Mouse (Mus musculus) yolk sac, embryonic 10.5 days (tissue): ENCODE measurements around the gene Rpl41.
"Not testable (repeated sequence)": the region's sequence is repeated elsewhere in the genome, so short reads cannot be mapped to it uniquely, and the experiment has no call there.

Experiments used
- DNase-seq: peaks from one replicate; pipeline ENCODE4 v3.0.0-alpha.2; 2017; ENCODE audit warnings: low spot score

Gene Rpl41

GRCm38 (mm10) chr10:128556286-128556685 is 7.2 kb upstream of the Rpl41 start:
- no peak for DNase-seq

- not testable (repeated sequence) for DNase-seq
Measured at GRCm38 (mm10) chr10:128555567-128555966, 6.5 kb upstream of the Rpl41 start.

DNA sequence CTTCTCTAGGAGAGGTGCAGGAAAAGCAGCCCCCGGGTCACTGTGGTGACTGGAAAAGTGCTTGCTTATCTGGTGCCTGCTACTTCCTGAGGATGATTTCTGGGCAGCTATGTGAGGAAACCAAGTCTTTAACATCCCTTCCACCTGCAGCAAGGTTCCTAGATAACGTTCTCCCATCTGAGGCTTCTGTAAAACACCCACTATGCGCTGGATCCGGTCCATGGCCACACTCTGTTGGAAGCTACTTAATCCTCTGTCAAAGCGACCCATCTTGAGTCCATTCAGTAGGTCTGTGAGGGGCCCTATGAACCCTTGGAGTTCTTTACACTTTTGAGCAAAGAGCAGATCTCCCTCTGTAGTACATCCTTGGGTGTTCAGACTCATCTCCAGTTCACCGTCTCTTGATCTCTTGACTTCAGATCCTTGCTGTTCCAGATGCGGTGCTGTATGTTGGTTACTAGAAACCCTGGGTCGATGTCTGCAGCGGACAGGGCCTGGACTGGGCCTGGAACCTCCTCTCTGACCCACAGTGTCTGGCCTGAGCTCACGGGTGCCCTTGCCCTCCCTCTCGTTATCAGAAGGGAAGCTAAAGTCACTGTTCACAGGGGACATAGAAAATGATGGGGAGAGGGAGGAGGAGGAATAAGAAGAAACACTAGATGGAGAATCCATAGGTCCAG is 1.2 kb upstream of the Rpl41 start:
- not testable (repeated sequence) for DNase-seq

GRCm38 (mm10) chr10:128549682-128550057 is 565 bp upstream of the Rpl41 start:
- DNase-seq, result not testable (repeated sequence)

DNA sequence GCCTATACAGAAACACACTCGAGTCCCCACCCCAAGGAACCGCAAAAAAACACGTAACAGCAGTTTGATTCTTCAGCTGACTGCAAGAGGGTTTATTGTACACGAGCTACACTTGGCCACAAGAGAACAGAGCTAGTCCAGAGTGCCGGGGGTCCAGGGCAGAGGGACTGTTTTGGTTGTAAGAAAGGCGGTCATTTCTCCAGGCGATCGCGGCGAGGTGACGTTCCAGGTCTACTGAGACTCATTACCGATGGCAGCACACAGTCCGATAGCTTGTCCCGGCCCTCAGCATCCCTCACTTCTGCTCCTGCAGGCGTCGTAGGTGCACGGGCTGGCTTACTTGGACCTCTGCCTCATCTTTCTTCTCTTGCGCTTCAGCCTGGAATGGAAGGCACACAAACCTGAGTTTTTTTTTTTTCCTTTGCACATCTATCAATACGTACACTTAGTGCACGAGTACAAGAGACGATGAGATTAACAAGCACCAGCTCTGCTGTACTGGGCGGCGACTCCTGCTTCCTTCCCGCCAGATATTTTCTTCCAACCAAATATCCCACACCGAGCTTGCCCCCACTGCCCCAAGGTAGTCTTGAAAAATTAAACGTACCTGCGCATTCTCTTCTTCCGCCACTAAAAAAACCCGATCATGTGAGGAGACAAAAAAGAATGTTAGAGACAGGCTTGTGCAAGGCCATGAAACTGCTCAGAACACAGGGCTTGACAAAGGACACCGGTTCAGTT is 884 bp downstream of the Rpl41 start:
- DNase-seq, result peak; percentile 43

DNA sequence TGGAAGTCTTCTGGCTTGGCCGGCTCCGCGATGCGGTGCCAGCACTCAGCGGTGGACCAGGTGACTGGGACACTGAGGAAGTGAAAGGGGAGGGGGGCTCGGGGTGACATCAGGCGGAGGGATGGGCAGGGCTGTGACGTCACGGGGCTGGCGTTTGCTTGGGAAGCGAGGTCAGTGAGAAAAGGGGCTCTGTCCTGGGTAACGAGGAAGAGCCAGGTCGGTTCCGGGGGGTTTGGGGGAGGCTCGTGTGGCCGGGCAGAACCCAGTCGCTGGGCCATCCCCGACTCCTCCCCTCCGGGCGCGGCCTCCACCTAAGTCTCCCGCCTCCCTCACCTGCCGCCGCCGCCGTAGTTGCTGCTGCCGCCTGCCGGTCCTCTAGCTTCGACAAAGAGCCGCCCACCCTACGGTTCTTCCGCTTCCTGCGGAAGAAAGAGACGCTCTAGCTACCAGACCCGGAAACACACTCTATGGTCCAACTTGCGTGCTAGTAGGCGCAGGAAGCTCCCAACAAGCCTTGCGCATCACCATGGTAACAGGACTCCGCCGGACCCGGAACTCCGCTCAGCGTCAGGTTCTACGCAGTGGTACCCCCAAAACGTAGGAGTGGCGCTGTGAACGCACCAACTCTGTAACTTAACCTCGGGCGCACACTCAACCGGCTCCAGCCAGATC is 1.6 kb downstream of the Rpl41 start, which contains the start of gene Zc3h10:
TSS of gene Zc3h10 (minus strand) at position 414 of the 672 bp plus-strand sequence.
- DNase-seq, result peak; percentile 97

DNA sequence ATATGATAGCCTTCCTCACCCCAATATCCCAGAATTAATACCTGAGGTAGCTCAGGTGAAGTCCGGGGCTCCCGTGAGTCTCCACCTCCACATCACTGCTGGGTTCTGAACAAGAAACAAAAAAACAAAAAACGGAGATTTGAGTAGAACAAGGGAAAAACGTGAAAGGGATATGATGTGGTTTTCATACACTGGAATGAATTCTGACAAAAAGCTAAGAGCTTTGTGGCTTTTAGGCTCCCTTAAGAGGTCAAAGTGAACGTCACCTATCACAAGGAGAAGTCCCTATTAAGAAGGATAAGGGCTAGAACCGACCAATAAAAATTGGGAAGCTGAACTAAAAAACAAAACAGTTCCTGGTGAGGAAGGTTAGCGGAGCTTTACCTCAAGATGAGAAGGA is 2.3 kb downstream of the Rpl41 start:
- DNase-seq, result no peak

- DNase-seq, result peak; percentile 43
Measured at GRCm38 (mm10) chr10:128546361-128546760, 2.7 kb downstream of the Rpl41 start.

GRCm38 (mm10) chr10:128545570-128545898 is 3.6 kb downstream of the Rpl41 start:
- no peak for DNase-seq

GRCm38 (mm10) chr10:128544674-128545569 is 4.2 kb downstream of the Rpl41 start:
- DNase-seq, result no peak

GRCm38 (mm10) chr10:128544151-128544657 is 4.9 kb downstream of the Rpl41 start:
- DNase-seq, result no peak

- no peak for DNase-seq
Measured at GRCm38 (mm10) chr10:128543100-128543499, 6.0 kb downstream of the Rpl41 start.

- DNase-seq, result no peak
Measured at GRCm38 (mm10) chr10:128538340-128538870, 10.7 kb downstream of the Rpl41 start.

DNA sequence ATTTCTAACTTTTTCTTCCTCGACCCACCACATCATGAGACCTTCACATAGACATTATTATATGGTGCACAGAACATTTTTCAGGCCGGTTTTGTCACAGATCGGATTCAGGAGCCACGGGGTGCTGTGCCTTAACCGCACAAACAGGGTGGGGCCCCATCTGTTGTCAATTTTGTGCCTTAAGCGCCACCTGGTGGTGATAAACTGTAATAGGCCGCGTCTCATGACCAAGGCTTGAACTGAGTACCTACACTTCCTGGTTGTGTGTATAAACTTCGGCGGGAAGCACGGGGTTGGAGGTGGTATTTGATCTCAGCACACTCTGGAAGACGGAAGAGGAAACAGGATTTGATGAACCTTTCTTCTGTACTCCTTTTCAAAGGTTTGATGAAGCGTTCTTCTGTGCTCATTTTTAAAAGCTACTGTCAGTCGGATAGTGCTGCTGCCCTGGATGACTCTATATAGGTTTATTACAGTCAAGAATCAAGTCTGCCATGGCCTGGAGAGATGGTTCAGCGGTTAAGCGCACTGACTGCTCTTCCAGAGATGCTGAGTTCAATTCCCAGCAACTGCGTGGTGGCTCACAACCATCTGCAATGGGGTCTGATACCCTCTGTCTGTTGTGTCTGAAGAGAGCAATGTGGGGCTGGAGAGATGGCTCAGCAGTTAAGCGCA is 12.7 kb downstream of the Rpl41 start:
- DNase-seq, result peak; percentile 89

DNA sequence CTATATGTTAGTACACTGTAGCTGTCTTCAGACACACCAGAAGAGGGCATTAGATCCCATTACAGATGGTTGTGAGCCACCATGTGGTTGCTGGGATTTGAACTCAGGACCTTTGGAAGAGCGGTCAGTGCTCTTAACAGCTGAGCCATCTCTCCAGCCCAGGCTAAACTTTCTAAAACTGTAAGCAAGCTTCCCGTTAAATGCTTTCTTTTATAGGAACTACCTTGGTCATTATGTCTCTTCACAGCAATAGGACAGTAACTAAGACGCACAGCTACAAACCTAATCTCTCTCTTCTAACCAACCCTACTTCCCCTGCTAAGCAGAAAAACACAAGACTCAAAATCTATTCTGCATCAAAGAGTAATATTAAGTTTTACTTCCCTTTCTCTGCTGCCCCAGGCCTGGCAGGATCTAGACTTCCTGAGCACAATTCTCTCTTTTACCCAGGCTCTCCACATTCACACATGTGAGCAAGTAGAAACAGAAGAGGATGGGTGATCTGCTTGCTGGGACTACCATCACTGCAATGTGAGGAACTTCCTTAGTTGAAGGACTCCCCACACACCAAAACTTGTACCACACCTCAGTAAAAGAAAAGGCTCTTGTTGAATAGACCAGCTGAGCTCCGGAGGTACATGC is 13.4 kb downstream of the Rpl41 start:
- DNase-seq, result no peak

- no peak for DNase-seq
Measured at GRCm38 (mm10) chr10:128535206-128535605, 13.9 kb downstream of the Rpl41 start.

- no peak for DNase-seq
Measured at GRCm38 (mm10) chr10:128526366-128527356, 22.4 kb downstream of the Rpl41 start.

GRCm38 (mm10) chr10:128525671-128526308 is 23.3 kb downstream of the Rpl41 start, which contains the start of gene Esyt1:
Gene Esyt1, minus strand, starts transcription at chr10:128525871.
- peak; percentile 98 for DNase-seq
